Mouse (Mus musculus): ENCODE data around the gene Sec22c. TPM values are rescaled to one million over a fixed set of nuclear protein-coding genes. Genes with fewer than 3 reads are reported as not detected.

Gene Sec22c
- polyA plus RNA-seq, 1 experiment from 2014 or later: 39.2 TPM

DNA sequence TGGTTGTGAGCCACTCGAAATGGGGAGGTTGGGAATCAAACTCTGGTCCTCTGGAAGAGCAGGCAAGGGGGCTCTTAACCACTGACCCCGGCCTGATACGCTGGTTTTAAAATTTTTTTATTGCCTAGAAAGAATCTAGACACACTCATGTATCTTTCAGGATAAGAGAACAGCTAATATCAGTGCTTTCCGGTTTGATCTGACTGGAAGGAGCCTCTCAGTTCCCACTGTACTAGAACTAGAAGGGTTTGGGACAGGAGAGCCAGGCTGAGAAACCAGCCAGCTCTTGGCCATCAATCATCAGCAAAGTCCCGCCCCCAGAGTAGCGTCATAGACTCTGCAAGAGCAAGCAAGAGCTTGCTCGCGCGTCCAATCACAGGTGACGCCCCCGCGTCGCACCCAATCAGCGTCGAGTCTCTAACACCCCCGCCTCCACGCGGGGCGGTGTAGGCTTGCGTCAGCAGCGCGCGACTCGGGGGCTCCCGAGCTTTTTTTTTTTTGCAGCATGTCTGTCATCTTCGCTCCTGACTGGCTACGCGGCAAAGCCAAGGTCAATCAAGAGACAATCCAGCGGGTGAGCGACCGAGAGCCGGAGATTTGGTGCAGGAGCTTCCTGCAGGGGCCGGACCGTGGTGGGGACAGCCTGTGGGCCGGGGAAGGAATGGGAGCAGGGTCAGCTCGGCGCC lies 4.8 kb upstream of the Sec22c start, which contains the start of gene Ss18l2:
Gene Ss18l2 (plus strand): TSS at position 432 of the 686 bp plus-strand sequence.
- Histone ChIP-seq H3K27me3 (no peaks in the 10 kb centered on the region), H3K4me2 (replicated peaks) (peak within 1 kb of the TSS; percentile 78), H3K36me3 (peaks cover 12% of the 10 kb centered on the region), H3K9me3 (no peaks in the 10 kb centered on the region), H3K27ac (replicated peaks) (peak within 1 kb of the TSS; percentile 92), H3K4me3 (peak within 1 kb of the TSS; percentile 94), H3K4me1 (peaks cover 22% of the 10 kb centered on the region), H3K9ac (replicated peaks) (peak within 1 kb of the TSS; percentile 98)
- ATAC-seq (replicated peaks): peak; percentile 98
- WGBS: 6% methylated on average over 37 of the region's 37 CpGs

DNA sequence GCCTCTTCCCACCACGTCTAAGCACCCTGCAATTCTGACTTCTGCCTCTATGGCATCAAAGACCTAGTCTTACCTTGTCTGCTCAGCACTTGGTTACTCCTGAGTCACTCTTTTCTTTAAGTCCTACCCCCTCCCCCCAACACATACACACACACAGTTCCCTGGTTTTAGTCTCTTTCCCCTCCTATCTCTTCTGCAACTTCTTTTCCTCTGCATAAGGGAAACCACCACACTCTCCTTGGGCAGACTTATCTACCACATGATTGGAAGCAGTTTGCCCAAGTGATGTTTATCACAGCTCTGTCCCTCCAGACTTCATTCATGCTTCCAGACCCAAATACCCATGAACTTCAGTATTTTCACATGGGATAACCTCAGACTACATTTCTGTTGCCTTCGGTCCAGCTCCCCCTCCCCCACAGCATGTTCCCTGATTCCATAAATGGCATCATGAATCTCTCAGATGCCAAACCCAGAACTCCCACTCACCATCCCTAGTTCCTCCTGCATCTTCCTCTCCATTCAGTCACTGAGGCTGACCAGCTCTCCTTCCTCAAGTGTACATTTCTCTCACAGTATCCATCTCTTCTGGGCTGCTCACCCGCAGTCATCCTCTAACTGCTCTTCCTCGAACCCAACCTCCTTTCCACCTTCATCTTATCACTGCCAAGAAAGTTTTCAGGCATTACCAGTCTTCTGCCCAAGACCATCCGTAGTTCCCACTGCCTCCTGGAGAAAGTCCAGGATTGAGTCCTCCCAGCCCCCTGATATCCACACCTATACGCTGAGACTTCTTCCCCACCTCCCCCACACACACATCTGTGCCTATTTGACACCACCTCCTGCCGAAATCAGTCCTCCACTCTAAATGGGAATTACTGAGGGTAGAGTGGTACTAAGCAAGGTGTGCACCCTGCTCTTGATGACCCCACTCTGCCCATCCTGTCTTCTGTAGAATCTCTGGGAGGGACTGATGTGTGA lies 3.5 kb upstream of the Sec22c start:
- no peaks in the 10 kb centered on the region for H3K9me3 ChIP-seq
- no peak overlapping the region for H3K9ac ChIP-seq (replicated peaks)
- H3K36me3 ChIP-seq: peaks cover 12% of the 10 kb centered on the region
- no peaks in the 10 kb centered on the region for H3K27me3 ChIP-seq
- WGBS: 73% methylated on average over 7 of the region's 7 CpGs
- no peak overlapping the region for H3K4me2 ChIP-seq (replicated peaks)
- H3K27ac ChIP-seq (replicated peaks): no peak overlapping the region
- ATAC-seq (replicated peaks): no peak
- H3K4me3 ChIP-seq: no peak overlapping the region
- H3K4me1 ChIP-seq: peaks cover 28% of the 10 kb centered on the region

DNA sequence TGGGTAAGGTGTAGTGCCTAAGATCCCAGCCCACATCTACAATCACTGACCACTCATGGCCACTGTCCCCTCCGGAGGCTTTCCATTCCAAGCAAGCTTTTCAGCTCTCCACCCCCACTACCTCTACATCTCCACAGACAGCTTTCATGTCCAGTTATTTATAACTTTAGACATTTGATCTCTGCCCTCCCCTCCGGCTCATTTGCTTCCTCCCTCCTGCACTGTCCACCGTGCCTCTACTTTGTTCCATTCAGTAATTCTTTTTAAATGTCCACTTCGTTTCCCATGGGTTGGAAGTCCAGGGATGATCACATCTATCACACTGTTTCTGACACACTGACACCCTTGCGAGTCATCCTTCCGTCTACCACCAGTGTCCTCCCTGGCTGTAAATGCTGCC lies 2.5 kb upstream of the Sec22c start:
- no peak overlapping the region for H3K9ac ChIP-seq (replicated peaks)
- no peak overlapping the region for H3K4me2 ChIP-seq (replicated peaks)
- H3K4me1 ChIP-seq: peaks cover 38% of the 10 kb centered on the region
- no peak overlapping the region for H3K27ac ChIP-seq (replicated peaks)
- ATAC-seq (replicated peaks): no peak
- H3K9me3 ChIP-seq: no peaks in the 10 kb centered on the region
- no peak overlapping the region for H3K4me3 ChIP-seq
- H3K36me3 ChIP-seq: peaks cover 7% of the 10 kb centered on the region
- no peaks in the 10 kb centered on the region for H3K27me3 ChIP-seq
- WGBS: 77% methylated on average over 6 of the region's 6 CpGs

DNA sequence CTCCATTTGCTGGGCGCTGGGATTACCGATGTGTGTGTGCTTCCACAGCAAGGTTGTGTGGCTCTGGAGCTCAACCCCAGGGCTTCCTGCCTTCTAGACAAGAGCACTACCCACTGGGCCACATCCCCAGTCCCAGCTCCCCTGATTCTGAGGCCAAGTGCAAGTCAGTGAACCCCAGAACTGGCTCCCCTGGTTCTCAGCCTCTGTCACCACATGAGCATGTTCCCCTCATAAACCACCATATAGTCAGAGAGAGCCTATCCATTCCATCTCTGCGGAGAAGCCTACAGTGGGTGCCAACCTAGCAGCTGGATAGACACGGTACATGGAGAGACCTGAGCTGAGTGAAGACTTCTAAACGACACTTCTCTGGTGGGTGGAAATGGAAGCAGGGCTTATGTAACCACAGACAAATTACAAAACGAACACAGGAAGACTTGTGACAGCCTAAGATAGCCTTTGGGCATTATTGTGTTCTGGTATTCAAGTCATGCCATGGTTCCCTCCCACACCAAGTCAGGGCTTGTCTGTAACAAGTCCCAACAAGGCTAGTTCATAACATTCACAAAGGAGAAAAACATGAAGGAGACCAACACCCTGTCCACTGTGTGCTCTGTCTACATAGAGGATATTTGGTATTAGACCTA lies 862 bp upstream of the Sec22c start:
- Histone ChIP-seq H3K4me1 (peaks cover 33% of the 10 kb centered on the region), H3K27me3 (no peaks in the 10 kb centered on the region), H3K9ac (replicated peaks) (no peak overlapping the region), H3K9me3 (no peaks in the 10 kb centered on the region), H3K27ac (replicated peaks) (no peak overlapping the region), H3K4me3 (no peak overlapping the region), H3K36me3 (no peaks in the 10 kb centered on the region), H3K4me2 (replicated peaks) (no peak overlapping the region)
- WGBS: 79% methylated on average over 6 of the region's 6 CpGs
- no peak for ATAC-seq (replicated peaks)

GRCm38 (mm10) chr9:121704261-121704645 lies 1.0 kb downstream of the Sec22c start:
- 32% methylated on average over 11 of the region's 11 CpGs for WGBS
- ATAC-seq (replicated peaks): no peak
- Histone ChIP-seq H3K27me3 (no peaks in the 10 kb centered on the region), H3K9me3 (no peaks in the 10 kb centered on the region), H3K4me3 (peak overlapping the region; percentile 92), H3K9ac (replicated peaks) (peak overlapping the region; percentile 86), H3K27ac (replicated peaks) (no peak overlapping the region), H3K36me3 (peaks cover 8% of the 10 kb centered on the region), H3K4me2 (replicated peaks) (peak overlapping the region; percentile 99), H3K4me1 (peaks cover 27% of the 10 kb centered on the region)

- ATAC-seq (replicated peaks): no peak; the same call in 1 of the 2 replicates
- peaks cover 1% of the 10 kb centered on the region for H3K4me1 ChIP-seq
- no peak overlapping the region for H3K4me2 ChIP-seq (replicated peaks)
- H3K9me3 ChIP-seq: no peaks in the 10 kb centered on the region
- no peak overlapping the region for H3K4me3 ChIP-seq
- H3K9ac ChIP-seq (replicated peaks): no peak overlapping the region
- no peak overlapping the region for H3K27ac ChIP-seq (replicated peaks)
- H3K36me3 ChIP-seq: peaks cover 38% of the 10 kb centered on the region
- 91% methylated on average over 1 of the region's 1 CpGs for WGBS
- H3K27me3 ChIP-seq: no peaks in the 10 kb centered on the region
Observed at GRCm38 (mm10) chr9:121697150-121698049, 7.9 kb downstream of the Sec22c start.

DNA sequence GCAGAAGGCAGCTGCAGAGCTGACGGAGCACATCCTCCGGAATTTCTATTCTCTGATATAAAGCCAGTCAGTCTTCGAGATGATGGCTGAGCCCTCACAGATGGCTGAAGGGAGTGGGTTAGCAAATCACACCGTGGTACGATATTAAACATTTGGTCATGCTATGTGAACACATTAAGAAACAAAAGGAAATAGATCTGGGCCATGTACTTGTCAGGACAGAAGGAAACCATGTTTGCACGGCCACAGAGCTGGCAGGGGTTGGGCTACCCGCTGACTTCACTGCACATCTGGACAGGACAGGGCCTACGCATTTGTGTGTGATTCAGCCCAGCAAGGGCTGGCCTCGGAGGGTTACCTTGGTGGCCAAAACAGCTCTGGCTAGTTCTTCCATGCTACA lies 8.7 kb downstream of the Sec22c start:
- 90% methylated on average over 9 of the region's 9 CpGs for WGBS

GRCm38 (mm10) chr9:121694736-121695135 lies 10.6 kb downstream of the Sec22c start:
- Histone ChIP-seq H3K4me1 (peaks cover 12% of the 10 kb centered on the region), H3K9me3 (no peaks in the 10 kb centered on the region), H3K27ac (replicated peaks) (no peak overlapping the region), H3K27me3 (no peaks in the 10 kb centered on the region), H3K36me3 (peaks cover 42% of the 10 kb centered on the region), H3K9ac (replicated peaks) (no peak overlapping the region), H3K4me3 (no peak overlapping the region), H3K4me2 (replicated peaks) (no peak overlapping the region)
- 85% methylated on average over 12 of the region's 12 CpGs for WGBS
- no peak for ATAC-seq (replicated peaks)

More for the DNA sequence above, 8.7 kb downstream of the Sec22c start:
- no peaks in the 10 kb centered on the region for H3K9me3 ChIP-seq
- no peaks in the 10 kb centered on the region for H3K27me3 ChIP-seq
- no peak for ATAC-seq (replicated peaks)
- no peak overlapping the region for H3K9ac ChIP-seq (replicated peaks)
- no peak overlapping the region for H3K4me3 ChIP-seq
- no peak overlapping the region for H3K27ac ChIP-seq (replicated peaks)
- H3K4me2 ChIP-seq (replicated peaks): no peak overlapping the region
- H3K4me1 ChIP-seq: no peaks in the 10 kb centered on the region
- peaks cover 39% of the 10 kb centered on the region for H3K36me3 ChIP-seq

GRCm38 (mm10) chr9:121690734-121691133 lies 14.6 kb downstream of the Sec22c start:
- peaks cover 42% of the 10 kb centered on the region for H3K36me3 ChIP-seq
- H3K27me3 ChIP-seq: no peaks in the 10 kb centered on the region
- peak overlapping the region; percentile 86 for H3K27ac ChIP-seq (replicated peaks)
- H3K4me2 ChIP-seq (replicated peaks): no peak overlapping the region; the same call in 1 of the 2 replicates
- no peak overlapping the region for H3K9ac ChIP-seq (replicated peaks)
- 82% methylated on average over 7 of the region's 7 CpGs for WGBS
- ATAC-seq (replicated peaks): no peak; the same call in 1 of the 2 replicates
- H3K4me3 ChIP-seq: no peak overlapping the region
- H3K4me1 ChIP-seq: peaks cover 15% of the 10 kb centered on the region
- H3K9me3 ChIP-seq: no peaks in the 10 kb centered on the region

DNA sequence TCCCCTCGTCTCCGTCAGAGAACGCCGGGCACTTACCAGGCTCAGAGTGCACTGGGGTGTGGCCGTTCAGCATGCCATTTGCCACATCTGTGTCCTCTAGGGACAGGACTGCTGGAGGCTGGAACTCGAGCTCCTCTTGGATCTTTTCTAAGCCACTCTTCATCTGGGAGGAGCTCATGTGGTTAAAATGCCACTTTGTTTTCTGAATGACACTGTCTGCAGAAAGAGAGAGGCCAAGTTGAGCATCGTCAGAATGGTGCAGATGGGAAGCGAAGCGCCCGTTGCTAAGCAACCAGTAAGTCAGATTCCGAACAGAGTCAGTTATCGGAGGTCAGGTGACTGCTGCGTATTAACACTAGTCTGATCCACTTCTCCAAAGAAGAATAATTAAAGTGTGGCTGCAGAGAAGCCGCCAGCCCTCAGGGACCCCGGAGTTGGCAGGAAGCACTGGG lies 15.1 kb downstream of the Sec22c start:
- Histone ChIP-seq H3K4me3 (peak overlapping the region; percentile 13; the same call in 1 of the 2 replicates), H3K4me1 (peaks cover 15% of the 10 kb centered on the region), H3K27me3 (no peaks in the 10 kb centered on the region), H3K9me3 (no peaks in the 10 kb centered on the region), H3K4me2 (replicated peaks) (peak overlapping the region; percentile 34), H3K27ac (replicated peaks) (peak overlapping the region; percentile 86), H3K9ac (replicated peaks) (no peak overlapping the region), H3K36me3 (peaks cover 42% of the 10 kb centered on the region)
- WGBS: 48% methylated on average over 15 of the region's 15 CpGs
- peak; percentile 94 for ATAC-seq (replicated peaks)

GRCm38 (mm10) chr9:121684702-121685101 lies 20.6 kb downstream of the Sec22c start:
- Histone ChIP-seq H3K4me3 (no peak overlapping the region), H3K27me3 (no peaks in the 10 kb centered on the region), H3K27ac (replicated peaks) (no peak overlapping the region), H3K4me2 (replicated peaks) (no peak overlapping the region), H3K9me3 (no peaks in the 10 kb centered on the region), H3K9ac (replicated peaks) (no peak overlapping the region), H3K4me1 (peaks cover 4% of the 10 kb centered on the region), H3K36me3 (peaks cover 52% of the 10 kb centered on the region)
- ATAC-seq (replicated peaks): no peak
- WGBS: 84% methylated on average over 7 of the region's 7 CpGs
